Mouse (Mus musculus) embryonic stem cell, embryonic (primary cell): Measurements from ENCODE around the gene Gm17584.
"Not testable (repeated sequence)": the region's sequence is repeated elsewhere in the genome, so short reads cannot be mapped to it uniquely, and the experiment has no call there.

Source experiments
- CTCF ChIA-PET, 4 experiments: fragments of 300-600 bp in 2 of 4; fragments of 350-600 bp in 2 of 4; sonication (Branson Sonifier 250); formaldehyde crosslinking; loops; one replicate each; lab custom pipeline; 2022; ENCODE audit warnings: inconsistent platforms in 2 of 4; lab: Charles Lee
- POLR2A ChIA-PET, 4 experiments: fragments of 300-600 bp in 2 of 4; fragments of 350-600 bp in 2 of 4; sonication (Branson Sonifier 250); formaldehyde crosslinking; loops; one replicate each; lab custom pipeline; 2022; ENCODE audit warnings: antibody characterized with exemption in 4 of 4, inconsistent platforms in 1 of 4; lab: Charles Lee

The Gm17584 gene

DNA sequence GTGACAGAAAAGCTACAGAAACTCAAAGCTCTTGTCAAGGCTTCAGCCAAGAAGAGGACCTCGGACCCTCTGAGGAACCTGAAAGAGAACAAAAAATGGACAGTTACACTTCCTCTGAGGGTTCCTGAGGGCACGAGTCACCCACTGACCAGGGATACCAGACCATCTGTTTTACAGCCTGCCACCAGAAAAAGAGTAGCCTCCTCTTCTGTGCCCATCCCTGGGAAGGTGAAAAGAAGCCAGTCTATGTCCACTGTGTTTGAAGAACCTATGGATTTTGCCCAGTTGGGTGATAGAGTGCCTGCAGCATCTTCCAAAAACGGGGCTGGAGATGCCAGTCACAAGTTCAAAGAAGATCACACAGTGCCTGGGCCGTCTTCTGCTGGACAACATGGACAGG is at the start of gene Gm17584:
Gene Gm17584, plus strand, starts transcription at position 301 of the 400 bp plus-strand sequence.
- CTCF ChIA-PET, POLR2A ChIA-PET: not testable (repeated sequence)
